Mouse (Mus musculus) kidney, embryonic 14.5 days (tissue): ENCODE data around the gene Capza1. TPM values are rescaled to one million over a fixed set of nuclear protein-coding genes. Genes with fewer than 3 reads are reported as not detected.

Source experiments
- ATAC-seq: fragments of 200-750 bp; cut with Nextera tagmentation; 2 replicates; pipeline ENCODE4 v1.8.0; 2017; ENCODE audit warnings: moderate number of reproducible peaks, mild to moderate bottlenecking, moderate TSS enrichment, moderate library complexity; ENCODE audit not compliant: low FRiP score, low TSS enrichment
- H3K27ac ChIP-seq: fragments of 300-500 bp; sonication (generic); 2 replicates; pipeline ENCODE4 v1.5.1; 2014; ENCODE audit warnings: low read depth, mild to moderate bottlenecking, low read length, moderate library complexity, mixed read lengths
- H3K27me3 ChIP-seq: fragments of 300-500 bp; sonication (generic); 2 replicates; pipeline ENCODE4 v1.6.1; 2014; ENCODE audit warnings: mild to moderate bottlenecking, low read length; ENCODE audit not compliant: control insufficient read depth, insufficient read depth
- H3K36me3 ChIP-seq: fragments of 300-500 bp; sonication (generic); 2 replicates; pipeline ENCODE4 v1.6.1; 2014; ENCODE audit warnings: low read length, mixed read lengths; ENCODE audit not compliant: control insufficient read depth, insufficient read depth
- H3K4me1 ChIP-seq: fragments of 300-500 bp; sonication (generic); 2 replicates; pipeline ENCODE4 v1.6.1; 2014; ENCODE audit warnings: low read length, mixed read lengths; ENCODE audit not compliant: control insufficient read depth, insufficient read depth
- H3K4me2 ChIP-seq: fragments of 300-500 bp; sonication (generic); replicated peaks from 2 replicates; pipeline ENCODE4 v1.6.1; 2014; ENCODE audit warnings: low read depth, mild to moderate bottlenecking, low read length
- H3K4me3 ChIP-seq: fragments of 300-500 bp; sonication (generic); 2 replicates; pipeline ENCODE4 v1.5.1; 2014; ENCODE audit warnings: mild to moderate bottlenecking, low read length
- H3K9ac ChIP-seq: fragments of 300-500 bp; sonication (generic); 2 replicates; pipeline ENCODE4 v1.6.1; 2014; ENCODE audit warnings: low read depth, mild to moderate bottlenecking, low read length, moderate library complexity
- H3K9me3 ChIP-seq: fragments of 300-500 bp; sonication (generic); 2 replicates; pipeline ENCODE4 v1.6.1; 2016; ENCODE audit warnings: low read length; ENCODE audit not compliant: control insufficient read depth
- WGBS: fragments of 180-500 bp; shearing (Covaris S2); extraction: QIAGEN DNeasy Blood & Tissue Kit; methylation state at CpG from one replicate; pipeline ENCODE4 v1.1.7; 2014; 5-methylcytosine and 5-hydroxymethylcytosine counted together
- polyA plus RNA-seq: library from polyadenylated mRNA; unstranded; fragments of >200 nt; fragmentation: Nextera tagmentation; extraction: Ambion mirVana; gene quantifications from 2 replicates; pipeline ENCODE4 v1.2.1, GENCODE M21; 2014

Gene Capza1
- polyA plus RNA-seq, 1 experiment from 2014 or later = 214 TPM

DNA sequence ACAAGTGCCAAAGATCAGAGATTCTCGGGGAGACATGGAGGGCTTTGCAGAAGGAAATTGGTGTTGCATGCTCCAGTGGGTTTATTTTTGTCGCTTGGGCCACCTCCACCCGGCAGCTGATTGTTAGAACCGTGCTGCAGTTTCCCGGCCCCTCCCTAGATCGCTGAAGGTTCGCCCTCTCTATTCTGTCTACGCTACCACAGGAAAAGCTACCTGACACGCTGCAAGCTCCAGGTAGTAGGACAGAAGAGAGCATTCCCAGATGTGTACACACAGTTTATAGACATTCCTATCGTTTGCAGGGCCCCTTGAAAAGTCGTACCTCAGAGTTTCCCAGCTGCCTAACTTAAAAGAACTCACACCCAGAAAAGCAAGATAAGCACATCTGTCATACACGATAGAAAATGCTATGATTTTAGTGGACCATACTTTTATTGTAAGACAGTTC is 1.1 kb upstream of the Capza1 start:
- H3K36me3 ChIP-seq = peaks cover 8% of the 10 kb centered on the region; the same call in 1 of the 2 replicates
- peak overlapping the region; percentile 54 for H3K4me2 ChIP-seq
- H3K9me3 ChIP-seq = no peaks in the 10 kb centered on the region
- H3K4me3 ChIP-seq = peak overlapping the region; percentile 97
- H3K27me3 ChIP-seq = no peaks in the 10 kb centered on the region
- 2% methylated on average over 12 of the region's 12 CpGs for whole genome bisulfite sequencing
- H3K27ac ChIP-seq = peak overlapping the region; percentile 96
- H3K9ac ChIP-seq = peak overlapping the region; percentile 92
- H3K4me1 ChIP-seq = peaks cover 18% of the 10 kb centered on the region
- no peak for ATAC-seq

DNA sequence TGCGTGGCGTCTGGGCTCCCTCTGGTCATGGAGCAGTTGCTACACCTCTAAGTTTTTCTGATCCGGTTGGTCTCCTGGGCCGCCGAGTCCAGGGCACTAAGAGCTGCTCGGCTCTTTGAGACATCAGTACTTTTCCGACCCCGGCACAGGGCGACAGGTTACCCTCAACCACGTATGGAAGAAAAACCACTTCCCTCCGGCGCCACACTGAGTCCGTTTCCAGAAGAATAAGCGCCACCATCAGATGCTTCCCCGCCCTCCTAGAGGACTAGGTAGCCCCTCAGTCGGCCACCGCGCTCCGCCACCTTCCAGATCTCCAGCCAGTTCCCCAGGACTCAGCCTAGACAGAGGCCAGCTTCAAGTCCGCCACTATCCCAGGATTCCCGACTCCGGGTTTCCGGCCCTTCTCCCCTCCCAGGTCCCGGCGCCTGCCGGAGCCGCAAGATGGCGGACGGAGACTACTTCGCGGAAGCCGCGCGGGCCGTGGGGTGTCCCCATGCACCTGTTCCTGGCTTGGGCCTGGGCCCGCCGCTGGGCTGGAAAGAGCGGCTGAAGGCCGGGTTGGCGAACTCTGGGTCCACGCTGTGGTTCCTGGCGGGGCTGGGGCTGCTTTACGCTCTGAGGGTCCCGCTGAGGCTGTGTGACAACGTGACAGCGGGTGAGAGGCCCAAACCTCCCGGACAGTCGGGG is 491 bp upstream of the Capza1 start:
- Histone ChIP-seq H3K36me3 (peaks cover 3% of the 10 kb centered on the region; the same call in 1 of the 2 replicates), H3K4me3 (peak overlapping the region; percentile 97), H3K9me3 (no peaks in the 10 kb centered on the region), H3K4me1 (peaks cover 18% of the 10 kb centered on the region), H3K27me3 (no peaks in the 10 kb centered on the region), H3K27ac (peak overlapping the region; percentile 96), H3K4me2 (peak overlapping the region; percentile 54), H3K9ac (peak overlapping the region; percentile 92)
- ATAC-seq = peak; percentile 92
- under 1% methylated on average over 48 of the region's 48 CpGs for WGBS

DNA sequence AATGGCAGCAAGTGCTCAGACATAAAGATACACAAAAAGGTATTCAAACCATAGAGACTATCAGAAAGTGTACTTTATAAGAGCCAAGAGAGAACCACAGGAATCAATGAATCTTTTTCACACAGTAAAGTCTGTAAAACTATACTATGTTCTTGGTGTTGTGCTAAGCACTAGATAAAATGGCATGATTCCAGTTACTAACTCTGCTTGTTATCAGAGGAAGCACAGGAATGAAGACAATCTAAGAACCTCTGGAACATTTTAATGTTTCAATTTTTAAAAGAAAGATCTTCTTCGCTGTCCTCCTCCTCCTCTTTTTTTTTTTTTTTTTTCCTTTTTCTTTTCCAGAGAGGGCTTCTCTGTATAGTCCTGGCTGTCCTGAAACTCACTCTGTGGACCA is 5.7 kb downstream of the Capza1 start:
- Histone ChIP-seq H3K36me3 (no peaks in the 10 kb centered on the region; the same call in 1 of the 2 replicates), H3K9me3 (no peaks in the 10 kb centered on the region), H3K4me1 (peaks cover 9% of the 10 kb centered on the region; the same call in 1 of the 2 replicates), H3K27ac (no peak overlapping the region), H3K4me3 (no peak overlapping the region), H3K4me2 (no peak overlapping the region), H3K27me3 (no peaks in the 10 kb centered on the region), H3K9ac (no peak overlapping the region)
- no peak for ATAC-seq
- 100% methylated on average over 1 of the region's 1 CpGs for WGBS

DNA sequence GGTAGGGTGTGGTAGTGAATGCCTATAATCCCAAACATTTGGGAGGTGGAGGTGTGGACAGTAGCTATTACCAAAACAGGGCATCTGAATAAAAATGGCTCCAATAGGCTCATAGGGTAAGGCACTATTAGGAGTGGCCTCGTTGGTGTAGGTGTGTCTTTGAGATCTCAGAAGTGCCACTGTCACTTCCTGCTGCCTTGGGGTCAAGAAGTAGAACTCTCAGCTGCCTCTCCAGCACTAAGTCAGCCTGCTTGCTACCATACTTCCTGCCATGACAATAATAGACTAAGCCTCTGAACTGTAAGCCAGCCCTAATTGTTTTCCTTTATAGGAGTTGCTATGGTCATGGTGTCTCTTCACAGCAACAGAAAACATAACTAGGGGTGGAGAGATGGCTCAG is 8.2 kb downstream of the Capza1 start:
- H3K36me3 ChIP-seq = no peaks in the 10 kb centered on the region; the same call in 1 of the 2 replicates

DNA sequence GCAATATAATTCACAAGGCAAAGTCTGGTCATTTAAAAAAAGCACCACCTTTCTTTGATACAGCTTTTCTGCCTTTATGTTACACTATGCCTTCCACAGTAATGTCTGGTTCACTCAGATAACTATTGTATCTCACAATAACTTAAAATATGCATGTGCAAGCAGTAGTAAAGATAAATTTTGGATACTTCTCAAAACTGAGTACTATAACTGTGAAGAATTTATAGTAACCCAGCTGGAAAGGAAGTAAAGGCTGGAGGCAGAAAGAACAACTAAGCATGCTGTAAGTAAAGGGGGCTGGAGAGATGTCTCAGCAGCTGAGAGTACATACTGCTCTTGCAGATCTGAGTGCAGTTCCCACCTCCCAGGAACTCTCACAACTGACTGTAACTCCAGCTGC is 9.4 kb downstream of the Capza1 start:
- Histone ChIP-seq H3K27me3 (no peaks in the 10 kb centered on the region), H3K4me3 (no peak overlapping the region), H3K4me1 (no peaks in the 10 kb centered on the region), H3K36me3 (no peaks in the 10 kb centered on the region; the same call in 1 of the 2 replicates), H3K4me2 (no peak overlapping the region), H3K9ac (no peak overlapping the region), H3K27ac (no peak overlapping the region), H3K9me3 (no peaks in the 10 kb centered on the region)
- no peak for ATAC-seq

More for the DNA sequence above, 8.2 kb downstream of the Capza1 start:
- no peaks in the 10 kb centered on the region for H3K9me3 ChIP-seq
- H3K4me3 ChIP-seq = no peak overlapping the region
- no peak overlapping the region for H3K9ac ChIP-seq
- no peak overlapping the region for H3K27ac ChIP-seq
- ATAC-seq = no peak
- WGBS = 61% methylated on average over 1 of the region's 1 CpGs
- no peaks in the 10 kb centered on the region for H3K4me1 ChIP-seq
- no peaks in the 10 kb centered on the region for H3K27me3 ChIP-seq
- no peak overlapping the region for H3K4me2 ChIP-seq

GRCm38 (mm10) chr3:104854465-104854864 is 9.8 kb downstream of the Capza1 start:
- Histone ChIP-seq H3K9me3 (no peaks in the 10 kb centered on the region), H3K9ac (no peak overlapping the region), H3K4me1 (no peaks in the 10 kb centered on the region), H3K27me3 (no peaks in the 10 kb centered on the region), H3K27ac (no peak overlapping the region), H3K4me2 (no peak overlapping the region), H3K36me3 (no peaks in the 10 kb centered on the region; the same call in 1 of the 2 replicates), H3K4me3 (no peak overlapping the region)
- WGBS = 85% methylated on average over 1 of the region's 1 CpGs
- ATAC-seq = no peak

DNA sequence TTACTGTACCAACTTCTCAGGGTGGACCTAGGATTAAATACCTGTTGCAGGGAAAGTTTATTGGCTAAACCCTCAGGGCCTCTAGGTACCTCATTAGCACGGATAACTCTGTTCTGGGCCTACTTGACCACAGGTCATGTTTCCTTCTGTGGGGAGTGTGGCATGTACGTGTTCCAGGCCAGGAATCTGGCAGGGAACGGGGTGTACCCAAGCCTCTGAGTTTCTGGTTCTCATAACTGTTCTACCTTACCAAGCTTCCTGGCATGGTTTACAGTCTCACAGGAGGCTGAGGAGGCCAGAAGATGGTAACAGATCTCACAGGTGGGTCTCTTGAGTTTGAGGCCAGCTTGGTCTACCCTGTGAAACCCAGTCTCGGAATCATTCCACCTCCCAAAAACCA is 17.7 kb downstream of the Capza1 start:
- no peaks in the 10 kb centered on the region for H3K9me3 ChIP-seq
- H3K4me1 ChIP-seq = no peaks in the 10 kb centered on the region
- ATAC-seq = no peak
- WGBS = 85% methylated on average over 4 of the region's 4 CpGs
- H3K27me3 ChIP-seq = no peaks in the 10 kb centered on the region
- H3K27ac ChIP-seq = no peak overlapping the region
- H3K4me2 ChIP-seq = no peak overlapping the region
- H3K9ac ChIP-seq = no peak overlapping the region
- H3K36me3 ChIP-seq = peaks cover 31% of the 10 kb centered on the region
- no peak overlapping the region for H3K4me3 ChIP-seq

GRCm38 (mm10) chr3:104841049-104841448 is 23.3 kb downstream of the Capza1 start:
- WGBS = 92% methylated on average over 5 of the region's 5 CpGs
- Histone ChIP-seq H3K36me3 (peaks cover 69% of the 10 kb centered on the region), H3K27ac (no peak overlapping the region), H3K9me3 (no peaks in the 10 kb centered on the region), H3K4me1 (no peaks in the 10 kb centered on the region), H3K4me2 (no peak overlapping the region), H3K4me3 (no peak overlapping the region), H3K27me3 (no peaks in the 10 kb centered on the region), H3K9ac (no peak overlapping the region)
- ATAC-seq = no peak

DNA sequence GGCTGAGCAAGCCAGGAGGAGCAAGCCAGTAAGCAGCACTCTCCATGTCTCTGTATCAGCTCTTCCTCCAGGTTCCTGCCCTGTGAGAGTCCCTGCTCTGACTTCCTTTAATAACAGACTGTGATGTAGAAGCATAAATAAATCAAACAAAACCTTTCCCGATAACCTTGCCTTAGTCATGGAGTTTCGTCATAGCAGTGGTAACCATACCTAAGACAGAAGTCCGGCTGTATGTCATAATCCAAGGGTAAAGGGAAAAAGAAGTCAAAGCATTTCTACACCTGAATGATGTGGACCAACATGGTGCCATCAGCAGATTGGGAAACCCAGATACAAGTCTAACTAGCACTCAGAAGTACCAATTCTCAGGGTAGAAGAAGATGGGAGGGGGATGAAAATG is 28.5 kb downstream of the Capza1 start:
- Histone ChIP-seq H3K27ac (no peak overlapping the region), H3K4me3 (no peak overlapping the region), H3K27me3 (no peaks in the 10 kb centered on the region), H3K9ac (no peak overlapping the region), H3K9me3 (no peaks in the 10 kb centered on the region), H3K36me3 (peaks cover 71% of the 10 kb centered on the region), H3K4me2 (no peak overlapping the region), H3K4me1 (no peaks in the 10 kb centered on the region)
- no peak for ATAC-seq
- WGBS = 90% methylated on average over 3 of the region's 3 CpGs
